Mouse (Mus musculus): ENCODE data around the gene Crtc3.

DNA sequence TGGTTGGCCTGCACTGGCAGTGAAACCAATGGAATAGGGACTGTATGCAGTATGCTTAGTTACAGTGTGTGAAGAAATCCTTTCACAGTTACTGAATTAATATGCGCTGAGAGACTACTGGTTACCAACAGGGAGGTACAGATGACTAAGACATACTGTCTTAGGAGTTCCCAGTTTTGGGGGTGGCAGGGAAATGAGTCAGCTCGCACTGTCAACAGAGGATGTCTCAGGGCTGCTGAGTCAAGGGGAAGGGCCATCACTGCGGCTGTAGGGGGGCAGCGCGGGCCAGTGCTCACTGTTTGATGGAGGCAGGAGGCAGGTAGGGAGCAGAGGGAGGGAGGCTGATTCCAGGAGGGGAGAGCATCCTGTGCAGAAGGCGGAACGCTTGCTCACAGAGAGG lies 26.6 kb upstream of the Crtc3 start:
- TF ChIP-seq CTCF (IDR thresholded peaks at IDR 0.05; ENCODE audit: low read depth, low read length) (no peak), GATA1 (IDR thresholded peaks at IDR 0.05; ENCODE audit: borderline replicate concordance, low read length) (no peak), TAL1 (conservative IDR thresholded peaks at IDR 0.05; ENCODE audit: low read depth, low read length) (no peak), POLR2AphosphoS5 (IDR thresholded peaks at IDR 0.05; ENCODE audit: insufficient replicate concordance, low read depth, low read length) (no peak)

All from G1E (cell line).